11 mouse cellular contexts compared by ENCODE assay signal in genomic region chr14:122489686-122490414, GRCm38 (mm10). TPM values are rescaled to one million over a fixed set of nuclear protein-coding genes. Genes with fewer than 3 reads are reported as not detected.
DNase-seq lines count a peak whose midpoint lies in the region; ATAC-seq and TF ChIP-seq lines count a peak whose summit lies in the region.
"Had no signal": no experiment of that assay in that cellular context is flagged by ENCODE, and none has a peak within 500 bp of the region (broad histone marks: within the 10 kb centered on the region; RNA-seq: fewer than 3 reads in every experiment).

No protein-coding gene starts in this region.

- H3K27me3 ChIP-seq in heart, embryonic 15.5 days = peaks cover 87% of the 10 kb centered on the region
- H3K27me3 ChIP-seq in hindbrain, embryonic 12.5 days = peaks cover 63% of the 10 kb centered on the region
- peaks cover 37% of the 10 kb centered on the region for H3K27me3 ChIP-seq in midbrain, postnatal 0 days (ENCODE audit: insufficient read depth, low read length)

- whole genome bisulfite sequencing in heart, embryonic 15.5 days = 7% methylated on average over 12 of the region's 12 CpGs
- 3% methylated on average over 12 of the region's 12 CpGs for WGBS in hindbrain, embryonic 12.5 days
- 7% methylated on average over 12 of the region's 12 CpGs for WGBS in midbrain, postnatal 0 days

- peak overlapping the region; percentile 55; the same call in 1 of the 2 replicates for H3K4me2 ChIP-seq in heart, embryonic 15.5 days
- H3K4me2 ChIP-seq in hindbrain, embryonic 12.5 days (replicated peaks) = peak overlapping the region; percentile 54
- no peak overlapping the region for H3K4me2 ChIP-seq in midbrain, postnatal 0 days (ENCODE audit: low read depth, low read length, poor library complexity, severe bottlenecking)

- H3K9me3 ChIP-seq in heart, embryonic 15.5 days (replicated peaks) = no peaks in the 10 kb centered on the region
- H3K9me3 ChIP-seq in hindbrain, embryonic 12.5 days (replicated peaks) = peaks cover 4% of the 10 kb centered on the region; the same call in 1 of the 2 replicates
- no peaks in the 10 kb centered on the region for H3K9me3 ChIP-seq in midbrain, postnatal 0 days (ENCODE audit: low read length)
- H3K9me3 ChIP-seq: liver, embryonic 13.5 days had no signal

- peaks cover 7% of the 10 kb centered on the region for H3K4me1 ChIP-seq in heart, embryonic 15.5 days (replicated peaks)
- H3K4me1 ChIP-seq in hindbrain, embryonic 12.5 days = peaks cover 13% of the 10 kb centered on the region
- no peaks in the 10 kb centered on the region for H3K4me1 ChIP-seq in midbrain, postnatal 0 days (ENCODE audit: insufficient read depth, low read length)
- H3K4me1 ChIP-seq: liver, embryonic 13.5 days had no signal

- no peak for ATAC-seq in heart, embryonic 15.5 days (replicated peaks; ENCODE audit: insufficient number of reproducible peaks, insufficient read depth, low FRiP score, low read depth)
- no peak for ATAC-seq in hindbrain, embryonic 12.5 days (ENCODE audit: low FRiP score)
- no peak for ATAC-seq in midbrain, postnatal 0 days (ENCODE audit: low FRiP score)
- ATAC-seq in megakaryocyte progenitor cell, adult 5-6 weeks (replicated peaks; ENCODE audit: poor library complexity) = no peak

- no peak for DNase-seq in heart, adult 8-10 months (ENCODE audit: low spot score)
- peak; percentile 28 for DNase-seq in embryo, embryonic 10 days (ENCODE audit: low spot score)
- no peak for DNase-seq in midbrain, postnatal 0 days (ENCODE audit: low spot score)
- no peak for DNase-seq in ovary, postnatal 14 days (ENCODE audit: low spot score)
- no peak for DNase-seq in layer of hippocampus, adult 9-11 months
- DNase-seq: liver, embryonic 13.5 days had no signal

- no peaks in the 10 kb centered on the region for H3K36me3 ChIP-seq in heart, embryonic 15.5 days
- no peaks in the 10 kb centered on the region for H3K36me3 ChIP-seq in hindbrain, embryonic 12.5 days
- H3K36me3 ChIP-seq in midbrain, postnatal 0 days (ENCODE audit: insufficient read depth, low read length) = no peaks in the 10 kb centered on the region
- H3K36me3 ChIP-seq: liver, embryonic 13.5 days had no signal

- H3K9ac ChIP-seq in heart, embryonic 15.5 days = no peak overlapping the region
- H3K9ac ChIP-seq in hindbrain, embryonic 12.5 days = no peak overlapping the region
- H3K9ac ChIP-seq in midbrain, postnatal 0 days (replicated peaks; ENCODE audit: low read length, poor library complexity, severe bottlenecking) = no peak overlapping the region
- H3K9ac ChIP-seq: liver, embryonic 13.5 days had no signal

- no peak overlapping the region for H3K27ac ChIP-seq in heart, embryonic 15.5 days
- no peak overlapping the region for H3K27ac ChIP-seq in hindbrain, embryonic 12.5 days
- H3K27ac ChIP-seq in midbrain, postnatal 0 days (ENCODE audit: low read depth, low read length) = no peak overlapping the region
- H3K27ac ChIP-seq: liver, embryonic 13.5 days had no signal

- peak overlapping the region; percentile 35 for H3K4me3 ChIP-seq in heart, embryonic 15.5 days
- H3K4me3 ChIP-seq in hindbrain, embryonic 12.5 days = peak overlapping the region; percentile 33
- peak overlapping the region; percentile 17; the same call in 1 of the 2 replicates for H3K4me3 ChIP-seq in midbrain, postnatal 0 days (ENCODE audit: low read depth, low read length)

- no peak for TF ChIP-seq CTCF in midbrain, postnatal 0 days (IDR thresholded peaks at IDR 0.05)

RNA-seq across cellular contexts. Expression of gene Gm10837, which starts 0.5 kb away (rescaled TPM):
- not detected in 2 replicates for polyA plus RNA-seq in heart, embryonic 15.5 days (2015; fragmentation: Nextera tagmentation; extraction: Ambion mirVana)
- total RNA-seq in heart, adult 8-10 months (2022) = not detected
- polyA plus RNA-seq in hindbrain, embryonic 12.5 days (2016; fragmentation: Nextera tagmentation; extraction: Ambion mirVana) = 0.55 and 0.58 TPM in 2 replicates
- 0.19 and 0.38 TPM in 2 replicates for total RNA-seq in midbrain, postnatal 0 days (2014; rRNA removed)
- 0.21 and 0.32 TPM in 2 replicates for polyA plus RNA-seq in midbrain, postnatal 0 days (2015; fragmentation: Nextera tagmentation; extraction: Ambion mirVana)
- total RNA-seq in megakaryocyte progenitor cell, adult 5-6 weeks (2015) = not detected in 2 replicates
- not detected in 2 replicates for total RNA-seq in megakaryocyte progenitor cell, adult 5-6 weeks (2017)
- total RNA-seq: ES-E14; gastrocnemius, postnatal 4 days had no signal
- polyA plus RNA-seq: liver, embryonic 13.5 days had no signal

RNA-seq across cellular contexts. Expression of gene Zic2, which starts 14.6 kb away (rescaled TPM):
- not detected in 2 replicates for polyA plus RNA-seq in heart, embryonic 15.5 days (2015; fragmentation: Nextera tagmentation; extraction: Ambion mirVana)
- total RNA-seq in heart, adult 8-10 months (2022) = under 1 TPM in 1 of 4 experiments, not detected in 3; 0.11 TPM
- polyA plus RNA-seq in hindbrain, embryonic 12.5 days (2016; fragmentation: Nextera tagmentation; extraction: Ambion mirVana) = 18.3 TPM in 2 replicates
- total RNA-seq in midbrain, postnatal 0 days (2014; rRNA removed) = 69.2 and 106 TPM in 2 replicates
- 6.9 and 13.9 TPM in 2 replicates for polyA plus RNA-seq in midbrain, postnatal 0 days (2015; fragmentation: Nextera tagmentation; extraction: Ambion mirVana)
- not detected in 2 replicates for total RNA-seq in megakaryocyte progenitor cell, adult 5-6 weeks (2015)
- not detected in 2 replicates for total RNA-seq in megakaryocyte progenitor cell, adult 5-6 weeks (2017)
- polyA plus RNA-seq: liver, embryonic 13.5 days had no signal

RNA-seq across cellular contexts. Expression of gene Zic5, which starts 24.4 kb away (rescaled TPM):
- 0.06 and 0.14 TPM in 2 replicates for polyA plus RNA-seq in heart, embryonic 15.5 days (2015; fragmentation: Nextera tagmentation; extraction: Ambion mirVana)
- total RNA-seq in heart, adult 8-10 months (2022) = not detected
- polyA plus RNA-seq in hindbrain, embryonic 12.5 days (2016; fragmentation: Nextera tagmentation; extraction: Ambion mirVana) = 18.1 and 25.0 TPM in 2 replicates
- total RNA-seq in midbrain, postnatal 0 days (2014; rRNA removed) = 10.7 and 24.8 TPM in 2 replicates
- polyA plus RNA-seq in midbrain, postnatal 0 days (2015; fragmentation: Nextera tagmentation; extraction: Ambion mirVana) = 4.4 and 8.8 TPM in 2 replicates
- total RNA-seq in megakaryocyte progenitor cell, adult 5-6 weeks (2015) = not detected in 2 replicates
- not detected in 2 replicates for total RNA-seq in megakaryocyte progenitor cell, adult 5-6 weeks (2017)
- total RNA-seq: gastrocnemius, postnatal 4 days had no signal

RNA-seq across cellular contexts. Expression of gene Gm5089, which starts 38.9 kb away (rescaled TPM):
- polyA plus RNA-seq in heart, embryonic 15.5 days (2015; fragmentation: Nextera tagmentation; extraction: Ambion mirVana) = not detected in 2 replicates
- total RNA-seq in heart, adult 8-10 months (2022) = not detected
- 2.8 and 4.0 TPM in 2 replicates for polyA plus RNA-seq in hindbrain, embryonic 12.5 days (2016; fragmentation: Nextera tagmentation; extraction: Ambion mirVana)
- total RNA-seq in midbrain, postnatal 0 days (2014; rRNA removed) = 1.9 TPM in 1 of 2 replicates, not detected in the other
- polyA plus RNA-seq in midbrain, postnatal 0 days (2015; fragmentation: Nextera tagmentation; extraction: Ambion mirVana) = 0.07 TPM in 1 of 2 replicates, not detected in the other
- not detected in 2 replicates for total RNA-seq in megakaryocyte progenitor cell, adult 5-6 weeks (2015)
- not detected in 2 replicates for total RNA-seq in megakaryocyte progenitor cell, adult 5-6 weeks (2017)
- total RNA-seq: gastrocnemius, postnatal 4 days had no signal
- polyA plus RNA-seq: liver, embryonic 13.5 days had no signal

RNA-seq across cellular contexts. Expression of gene Pcca, which starts 44.3 kb away (rescaled TPM):
- polyA plus RNA-seq in heart, embryonic 15.5 days (2015; fragmentation: Nextera tagmentation; extraction: Ambion mirVana) = 26.4 and 29.2 TPM in 2 replicates
- total RNA-seq in heart, adult 8-10 months (2022) = 100 to 1,000 TPM in 3 of 4 experiments, 10 to 100 TPM in 1; 88.8 to 117 (median 110) TPM
- polyA plus RNA-seq in hindbrain, embryonic 12.5 days (2016; fragmentation: Nextera tagmentation; extraction: Ambion mirVana) = 33.4 and 34.9 TPM in 2 replicates
- 9.2 and 16.7 TPM in 2 replicates for total RNA-seq in midbrain, postnatal 0 days (2014; rRNA removed)
- 22.1 and 27.2 TPM in 2 replicates for polyA plus RNA-seq in midbrain, postnatal 0 days (2015; fragmentation: Nextera tagmentation; extraction: Ambion mirVana)
- total RNA-seq in megakaryocyte progenitor cell, adult 5-6 weeks (2015) = 57.9 and 81.2 TPM in 2 replicates
- 38.7 and 72.6 TPM in 2 replicates for total RNA-seq in megakaryocyte progenitor cell, adult 5-6 weeks (2017)

Comparison
In these comparisons a context has a peak if more than half of its experiments do, and no peak if none do; other contexts are left out.
1. RNA of gene Zic2, which starts 14.6 kb away (total RNA-seq): 69.2 to 106 TPM in midbrain, postnatal 0 days; 0.11 TPM in heart, adult 8-10 months and not detected in megakaryocyte progenitor cell, adult 5-6 weeks; every median in the first group is over 10 times any median in the second.
2. RNA of gene Zic5, which starts 24.4 kb away (total RNA-seq): 10.7 to 24.8 TPM in midbrain, postnatal 0 days; not detected in heart, adult 8-10 months and not detected in megakaryocyte progenitor cell, adult 5-6 weeks; every median in the first group is over 10 times any median in the second.
3. Peak in every context shown above with its lines, with median percentiles within 50 percentile points of each other: H3K4me3 ChIP-seq.